Mouse (Mus musculus) forebrain, embryonic 10.5 days (tissue): ENCODE measurements at regions not wholly inside any gene's neighbourhood (a gene's known extent, or its start where the extent isn't known, plus 50 kb on each side); places are given as distances from the start of the nearest gene placed in this dataset.

ENCODE experiments used
- DNase-seq: peaks from one replicate; pipeline ENCODE4 v3.0.0-alpha.2; 2017; ENCODE audit warnings: low spot score; ENCODE audit errors: extremely low spot score
- H3K27ac ChIP-seq: fragments of 300-500 bp; sonication (generic); 2 replicates; pipeline ENCODE4 v1.5.1; 2016; ENCODE audit warnings: mild to moderate bottlenecking
- H3K27me3 ChIP-seq: fragments of 300-500 bp; sonication (generic); 2 replicates; pipeline ENCODE4 v1.6.1; 2016; ENCODE audit warnings: mild to moderate bottlenecking; ENCODE audit not compliant: poor library complexity, severe bottlenecking
- H3K36me3 ChIP-seq: fragments of 300-500 bp; sonication (generic); replicated peaks from 2 replicates; pipeline ENCODE4 v1.6.1; 2016; ENCODE audit warnings: mild to moderate bottlenecking, moderate library complexity
- H3K4me1 ChIP-seq: fragments of 300-500 bp; sonication (generic); 2 replicates; pipeline ENCODE4 v1.6.1; 2016
- H3K4me3 ChIP-seq: fragments of 300-500 bp; sonication (generic); 2 replicates; pipeline ENCODE4 v1.5.1; 2016; ENCODE audit warnings: mild to moderate bottlenecking, moderate library complexity
- H3K9me3 ChIP-seq: fragments of 300-500 bp; sonication (generic); 2 replicates; pipeline ENCODE4 v1.6.1; 2016; ENCODE audit warnings: mild to moderate bottlenecking, moderate library complexity
- WGBS: fragments of 180-500 bp; shearing (Covaris S2); methylation state at CpG from one replicate; pipeline ENCODE4 v1.1.7; 2016; 5-methylcytosine and 5-hydroxymethylcytosine counted together

DNA sequence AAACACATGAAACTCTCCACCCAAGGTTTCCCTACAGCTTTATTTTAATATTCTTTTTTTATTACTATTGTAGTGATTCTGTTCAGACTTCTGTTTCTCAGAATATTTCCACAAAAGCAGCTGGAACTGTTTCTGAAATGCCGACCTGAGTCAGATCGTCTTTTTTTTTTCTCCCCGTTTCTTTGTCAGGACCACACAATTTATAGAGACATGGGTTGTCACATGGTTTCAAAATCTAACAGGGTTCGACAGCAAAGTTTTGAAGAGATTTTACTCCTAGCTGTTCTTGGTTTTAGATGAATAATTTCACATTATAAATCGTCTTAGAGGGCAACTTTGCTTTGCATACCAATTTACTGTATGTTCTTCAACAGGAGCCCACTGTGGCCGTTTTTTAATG is 84.0 kb upstream of the Ralgps2 start:
- DNase-seq = no peak
- Histone ChIP-seq H3K27ac (no peak overlapping the region), H3K36me3 (no peaks in the 10 kb centered on the region), H3K27me3 (no peaks in the 10 kb centered on the region), H3K9me3 (no peaks in the 10 kb centered on the region), H3K4me3 (no peak overlapping the region), H3K4me1 (peaks cover 17% of the 10 kb centered on the region)
- WGBS = 89% methylated on average over 6 of the region's 6 CpGs

DNA sequence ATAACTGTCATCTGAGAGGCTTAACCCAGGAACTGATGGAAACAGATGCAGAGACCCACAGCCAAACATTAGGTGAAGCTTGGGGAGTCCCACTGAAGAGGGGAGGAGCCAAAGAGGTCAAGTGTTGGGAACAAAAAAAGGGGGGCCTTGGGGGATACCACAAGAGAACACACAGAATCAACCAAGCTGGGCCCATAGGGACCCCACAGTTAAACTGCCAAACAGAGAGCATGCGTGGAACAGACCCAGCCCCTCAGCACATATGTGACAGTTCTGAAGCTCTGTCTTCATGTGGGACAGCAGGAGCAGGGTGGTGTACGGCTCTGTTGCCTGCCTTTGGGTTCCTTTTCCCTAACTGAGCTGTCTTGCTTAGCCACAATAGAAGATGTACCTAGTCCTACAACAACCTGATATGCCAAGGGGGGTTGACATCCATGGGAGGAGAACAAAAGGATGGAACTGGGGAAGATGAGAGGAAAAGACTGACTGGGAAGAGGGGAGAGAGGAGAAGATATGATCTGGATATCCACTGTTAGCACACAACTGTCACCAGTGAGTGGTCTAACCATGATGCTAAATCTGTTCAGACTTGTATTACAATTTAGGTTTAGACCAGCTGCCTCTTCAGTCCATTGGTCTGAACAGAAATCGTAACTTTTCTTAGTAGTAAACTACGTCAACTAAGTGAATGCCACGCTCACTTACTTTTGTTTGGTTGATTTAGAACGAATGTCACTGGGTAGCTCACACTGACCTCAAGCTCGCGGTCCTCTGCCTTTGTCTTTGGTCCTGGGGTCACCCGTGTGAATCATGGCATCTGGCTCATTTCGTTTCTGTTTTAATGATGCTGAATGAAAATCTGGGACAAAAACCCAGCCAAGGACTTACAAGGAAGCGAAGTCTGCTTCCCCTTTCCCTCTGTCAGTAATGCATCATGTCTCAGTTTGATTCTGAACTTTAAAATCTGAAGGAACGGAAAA is 83.3 kb upstream of the Ralgps2 start:
- Histone ChIP-seq H3K27me3 (no peaks in the 10 kb centered on the region), H3K9me3 (no peaks in the 10 kb centered on the region), H3K4me3 (no peak overlapping the region), H3K4me1 (peaks cover 20% of the 10 kb centered on the region), H3K27ac (no peak overlapping the region), H3K36me3 (no peaks in the 10 kb centered on the region)
- no peak for DNase-seq
- 87% methylated on average over 12 of the region's 12 CpGs for WGBS

DNA sequence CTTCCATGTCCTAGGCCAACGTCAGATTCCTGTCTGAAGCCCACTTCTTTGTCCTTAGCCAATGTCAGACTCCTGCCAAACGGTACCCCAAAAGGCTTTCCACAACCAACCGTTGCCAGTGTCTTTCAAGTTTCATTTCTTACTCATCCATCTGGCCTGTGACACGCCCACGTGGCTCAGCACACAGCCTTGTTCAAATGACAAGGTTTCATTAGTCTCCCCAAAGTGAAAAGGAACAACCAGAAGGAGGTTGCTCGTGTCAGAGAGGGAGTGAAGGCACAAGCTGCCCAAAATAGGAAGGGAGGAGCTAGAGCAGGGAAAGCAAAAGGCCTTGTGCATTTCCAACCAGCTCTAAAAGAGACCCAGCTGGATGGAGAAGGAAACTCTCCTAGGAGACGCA is 80.5 kb upstream of the Ralgps2 start:
- no peak for DNase-seq
- WGBS = 79% methylated on average over 7 of the region's 7 CpGs
- H3K4me1 ChIP-seq = peaks cover 31% of the 10 kb centered on the region
- H3K9me3 ChIP-seq = no peaks in the 10 kb centered on the region
- H3K27ac ChIP-seq = no peak overlapping the region
- no peaks in the 10 kb centered on the region for H3K36me3 ChIP-seq
- H3K4me3 ChIP-seq = no peak overlapping the region
- no peaks in the 10 kb centered on the region for H3K27me3 ChIP-seq

DNA sequence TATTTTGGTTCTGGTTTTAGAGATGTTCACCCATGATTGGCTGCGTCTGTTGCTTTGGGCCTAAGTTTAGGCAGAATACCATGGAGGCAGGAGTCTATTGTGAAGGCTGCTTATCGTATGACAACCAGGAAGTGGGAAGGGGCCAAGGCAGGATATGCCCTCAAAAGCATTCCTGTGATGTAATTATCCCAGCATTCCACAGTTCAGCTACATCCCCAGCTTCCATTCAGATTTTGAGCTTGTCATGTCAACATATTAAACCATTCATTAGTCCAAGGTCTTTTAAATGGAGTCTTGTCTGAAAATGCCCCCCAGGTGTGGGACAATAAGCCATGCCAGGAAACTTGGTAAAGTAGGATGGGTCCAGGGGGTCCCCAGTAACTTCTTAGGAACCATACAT is 79.3 kb upstream of the Ralgps2 start:
- no peak for DNase-seq
- H3K4me3 ChIP-seq = no peak overlapping the region
- no peaks in the 10 kb centered on the region for H3K9me3 ChIP-seq
- no peaks in the 10 kb centered on the region for H3K36me3 ChIP-seq
- no peak overlapping the region for H3K27ac ChIP-seq
- H3K4me1 ChIP-seq = peaks cover 28% of the 10 kb centered on the region
- no peaks in the 10 kb centered on the region for H3K27me3 ChIP-seq
- 86% methylated on average over 2 of the region's 2 CpGs for WGBS

DNA sequence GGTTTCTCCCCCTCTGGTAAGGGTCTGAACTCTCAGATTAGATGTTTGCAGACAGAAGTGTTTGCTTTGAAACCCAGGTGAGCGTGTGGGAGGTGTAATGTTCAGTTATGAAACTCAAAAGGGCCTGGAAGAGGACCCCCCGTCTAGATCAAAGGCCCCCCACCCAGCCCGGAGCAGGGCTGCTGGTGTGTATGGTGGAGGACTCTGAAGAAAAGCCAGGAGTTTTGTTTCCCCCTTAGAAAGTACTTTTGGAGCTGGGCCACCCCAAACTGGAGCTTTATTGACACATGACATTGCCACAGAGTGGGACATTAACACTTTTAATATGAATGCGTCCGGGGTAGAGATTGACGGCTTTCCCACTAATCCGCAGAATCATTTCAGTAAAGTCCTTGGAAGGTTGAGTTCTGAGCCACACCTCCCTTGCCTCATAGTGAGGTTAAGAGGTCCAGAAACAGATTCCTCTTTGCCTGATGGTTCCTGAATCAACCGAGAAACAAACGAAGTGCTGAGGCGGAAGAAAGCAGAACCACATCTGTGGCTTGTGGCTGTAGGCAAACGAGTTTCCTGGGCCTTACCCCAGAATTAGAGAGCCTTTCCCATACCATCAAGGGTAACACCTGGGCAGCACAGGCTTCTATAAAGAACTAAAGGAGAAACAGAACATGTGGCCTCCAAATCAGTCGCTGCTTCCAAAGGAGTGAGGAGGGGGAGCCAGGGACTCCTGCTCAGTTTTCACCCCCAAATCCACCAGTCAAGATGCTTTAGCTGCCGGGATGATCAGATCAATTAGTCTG is 78.0 kb upstream of the Ralgps2 start:
- Histone ChIP-seq H3K4me3 (no peak overlapping the region), H3K27me3 (no peaks in the 10 kb centered on the region), H3K9me3 (no peaks in the 10 kb centered on the region), H3K4me1 (peaks cover 35% of the 10 kb centered on the region), H3K36me3 (no peaks in the 10 kb centered on the region), H3K27ac (peak overlapping the region; percentile 20; the same call in 1 of the 2 replicates)
- DNase-seq = no peak
- WGBS = 72% methylated on average over 13 of the region's 13 CpGs

DNA sequence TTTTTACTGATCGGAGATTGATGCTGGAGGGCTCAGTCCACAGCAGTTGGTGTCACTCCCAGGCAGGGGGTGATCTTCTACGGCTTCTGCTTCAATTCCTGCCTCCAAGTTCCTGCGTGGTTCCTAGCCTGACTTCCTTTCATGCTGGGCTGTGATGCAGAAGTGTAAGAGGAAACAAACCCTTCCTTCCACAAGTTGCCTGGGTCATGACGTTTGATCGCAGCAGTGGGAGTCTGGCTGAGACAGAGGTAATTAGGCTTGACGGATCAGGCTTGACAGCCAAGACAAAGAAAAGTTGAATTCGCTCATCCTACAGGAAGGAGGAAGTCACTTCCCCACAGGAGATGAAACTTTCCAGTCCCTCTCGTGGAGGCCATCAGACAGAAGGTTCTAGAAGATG is 77.2 kb upstream of the Ralgps2 start:
- 50% methylated on average over 8 of the region's 8 CpGs for WGBS
- Histone ChIP-seq H3K4me1 (peaks cover 35% of the 10 kb centered on the region), H3K4me3 (no peak overlapping the region), H3K27me3 (no peaks in the 10 kb centered on the region), H3K27ac (no peak overlapping the region), H3K9me3 (no peaks in the 10 kb centered on the region), H3K36me3 (no peaks in the 10 kb centered on the region)
- no peak for DNase-seq

DNA sequence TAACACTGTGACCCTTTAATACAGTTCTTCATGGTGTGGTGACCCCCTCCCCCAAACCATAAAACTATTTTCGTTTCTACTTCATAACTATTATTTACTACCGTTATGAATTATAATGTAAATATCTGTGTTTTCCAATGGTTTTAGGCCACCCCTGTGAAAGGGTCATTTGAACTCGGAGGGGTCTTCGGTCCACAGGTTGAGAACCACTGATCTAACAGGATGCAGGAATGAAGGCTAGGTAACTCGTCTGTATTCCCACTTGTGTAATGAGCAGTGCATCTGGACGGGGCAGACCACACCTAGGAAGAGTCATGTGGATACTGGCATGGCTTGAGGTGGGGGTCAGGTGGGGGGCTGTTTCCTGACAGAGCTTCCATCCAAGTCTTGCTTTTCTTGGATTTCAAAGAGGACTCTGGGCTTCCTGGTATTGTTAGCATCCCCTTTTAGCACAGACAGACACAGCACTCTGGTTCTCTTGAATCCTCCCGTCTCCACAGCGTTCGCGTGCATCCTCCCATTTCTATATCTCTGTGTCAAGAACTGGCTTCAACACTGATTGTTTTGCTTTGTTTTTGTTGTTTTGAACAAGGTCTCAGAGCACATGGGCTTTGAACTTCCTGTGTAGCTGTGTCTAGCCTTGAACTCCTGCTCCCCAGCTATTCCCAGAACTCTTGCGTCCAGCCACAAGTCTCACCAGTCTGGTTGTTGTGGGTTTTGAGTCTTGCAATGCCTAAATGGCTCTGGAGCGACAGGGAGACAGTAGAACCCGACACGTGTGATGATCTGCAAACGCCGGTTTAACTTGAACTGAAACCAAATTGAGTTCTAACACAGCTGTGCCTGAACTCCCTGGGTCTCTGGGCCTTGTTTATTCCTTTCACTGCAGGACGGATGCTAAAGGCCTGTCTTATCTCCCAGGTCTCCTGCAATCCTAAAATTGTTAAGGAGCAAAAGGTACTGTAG is 75.4 kb upstream of the Ralgps2 start:
- DNase-seq = no peak
- peak overlapping the region; percentile 16; the same call in 1 of the 2 replicates for H3K27ac ChIP-seq
- WGBS = 88% methylated on average over 17 of the region's 17 CpGs

DNA sequence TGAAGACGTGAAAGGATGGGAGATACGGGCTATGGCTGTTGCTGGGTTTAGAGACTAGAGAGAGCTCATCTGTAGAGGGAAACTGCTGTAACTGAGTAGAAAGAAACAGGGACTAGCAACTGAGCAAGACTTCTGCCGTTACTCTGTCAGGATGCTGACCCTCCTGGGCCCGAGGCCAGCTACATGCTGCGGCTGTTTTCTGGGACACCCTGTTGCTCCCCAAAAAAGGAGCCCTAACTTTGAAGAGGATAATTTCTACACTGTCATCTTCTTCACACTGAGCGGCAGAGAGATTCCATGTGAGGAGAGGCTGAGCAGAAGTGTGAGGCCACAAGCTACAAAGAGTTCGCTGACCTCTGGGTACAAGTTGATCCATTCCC is 74.2 kb upstream of the Ralgps2 start:
- H3K4me1 ChIP-seq = peaks cover 35% of the 10 kb centered on the region

More for the DNA sequence above, 75.4 kb upstream of the Ralgps2 start:
- peaks cover 35% of the 10 kb centered on the region for H3K4me1 ChIP-seq
- no peaks in the 10 kb centered on the region for H3K27me3 ChIP-seq
- no peak overlapping the region for H3K4me3 ChIP-seq
- H3K36me3 ChIP-seq = no peaks in the 10 kb centered on the region
- no peaks in the 10 kb centered on the region for H3K9me3 ChIP-seq

DNA sequence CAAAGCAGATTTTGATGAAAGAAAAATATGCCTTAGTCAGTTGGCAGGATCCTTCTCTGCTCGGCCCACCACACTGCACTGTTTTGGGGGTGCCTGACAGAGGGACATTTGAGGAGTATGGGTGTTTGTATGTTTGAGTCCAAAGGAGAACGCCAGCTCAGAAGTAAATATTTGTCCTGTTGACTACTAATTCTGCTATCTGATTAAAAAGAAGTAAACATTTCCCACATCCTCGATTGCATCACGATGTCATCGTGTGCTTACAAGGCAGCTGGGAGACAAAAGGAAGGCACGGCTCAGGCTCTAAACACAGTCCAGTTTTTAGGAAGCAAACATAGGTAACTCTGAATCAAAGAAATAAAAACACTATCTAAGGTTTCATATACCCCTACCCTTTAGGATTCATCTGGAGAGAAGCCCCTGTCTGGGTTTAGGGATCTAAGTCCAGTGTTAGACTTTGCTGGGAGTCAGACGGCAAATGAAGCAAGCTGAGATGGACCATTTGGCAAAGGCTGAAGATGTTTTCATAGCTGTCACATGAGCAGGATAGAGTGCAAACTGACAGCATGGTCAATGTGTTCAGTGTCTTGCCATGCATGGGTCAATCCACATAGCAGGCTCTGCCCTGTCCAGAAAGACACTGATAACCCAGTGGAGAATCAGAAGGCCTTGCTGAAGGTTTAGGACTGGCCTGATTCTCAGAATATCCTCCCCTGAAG is 73.7 kb upstream of the Ralgps2 start:
- 91% methylated on average over 7 of the region's 7 CpGs for WGBS
- peaks cover 35% of the 10 kb centered on the region for H3K4me1 ChIP-seq
- no peak overlapping the region for H3K27ac ChIP-seq
- H3K36me3 ChIP-seq = no peaks in the 10 kb centered on the region
- H3K27me3 ChIP-seq = no peaks in the 10 kb centered on the region
- H3K9me3 ChIP-seq = no peaks in the 10 kb centered on the region
- no peak for DNase-seq
- no peak overlapping the region for H3K4me3 ChIP-seq

More for the DNA sequence above, 74.2 kb upstream of the Ralgps2 start:
- WGBS = 71% methylated on average over 7 of the region's 7 CpGs
- Histone ChIP-seq H3K9me3 (no peaks in the 10 kb centered on the region), H3K27ac (0 out of 2 replicates have a peak overlapping the region, but pooled peaks have one; percentile 53), H3K4me3 (no peak overlapping the region), H3K36me3 (no peaks in the 10 kb centered on the region), H3K27me3 (no peaks in the 10 kb centered on the region)
- DNase-seq = no peak

DNA sequence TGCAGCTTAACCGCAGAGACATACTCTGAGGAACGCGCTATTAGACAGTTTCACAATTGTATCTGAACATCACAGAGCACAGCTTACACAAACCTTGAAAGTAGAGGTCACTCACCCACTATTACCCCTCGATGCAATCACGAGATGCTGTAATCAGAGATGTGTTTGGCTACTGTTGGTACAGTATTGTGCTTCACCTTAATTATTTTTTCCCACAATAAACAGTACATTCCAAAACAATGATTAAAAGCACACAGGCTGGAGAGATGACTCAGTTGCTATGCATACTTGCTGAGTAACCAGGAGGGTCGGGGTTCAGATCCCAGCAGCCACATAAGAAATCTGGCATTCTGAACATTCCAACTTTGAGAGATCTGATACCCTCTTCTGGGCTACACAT is 71.8 kb upstream of the Ralgps2 start:
- WGBS = 96% methylated on average over 6 of the region's 6 CpGs
- no peak for DNase-seq
- no peaks in the 10 kb centered on the region for H3K27me3 ChIP-seq
- H3K9me3 ChIP-seq = no peaks in the 10 kb centered on the region
- peaks cover 21% of the 10 kb centered on the region for H3K4me1 ChIP-seq
- no peak overlapping the region for H3K4me3 ChIP-seq
- no peak overlapping the region for H3K27ac ChIP-seq
- H3K36me3 ChIP-seq = no peaks in the 10 kb centered on the region

DNA sequence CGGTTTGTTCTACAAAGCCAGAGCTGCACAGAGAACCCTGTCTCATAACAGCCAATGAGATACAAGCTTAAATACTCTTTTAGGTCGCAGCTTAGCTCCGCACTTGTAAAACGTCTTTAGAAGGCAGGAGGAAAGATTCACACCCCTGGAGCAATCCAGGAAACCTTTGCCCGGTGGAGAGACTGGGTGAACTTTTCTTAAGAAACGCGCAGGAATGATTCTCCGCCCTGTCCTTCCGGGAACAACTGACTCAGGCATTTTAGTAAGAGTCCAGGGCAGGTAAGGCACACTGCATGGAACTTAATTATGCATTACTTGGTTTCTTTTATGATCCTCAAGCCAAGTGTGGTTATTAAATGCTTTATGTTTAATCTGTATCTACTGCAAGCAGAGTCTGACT is 70.0 kb upstream of the Ralgps2 start:
- Histone ChIP-seq H3K9me3 (no peaks in the 10 kb centered on the region), H3K27me3 (no peaks in the 10 kb centered on the region), H3K27ac (no peak overlapping the region), H3K36me3 (no peaks in the 10 kb centered on the region), H3K4me1 (peaks cover 13% of the 10 kb centered on the region), H3K4me3 (no peak overlapping the region)
- DNase-seq = no peak
- WGBS = 82% methylated on average over 9 of the region's 9 CpGs
